Mouse (Mus musculus): ENCODE data around the gene Gli2. TPM values are rescaled to one million over a fixed set of nuclear protein-coding genes. Genes with fewer than 3 reads are reported as not detected.

Gli2 gene
- polyA plus RNA-seq, 2 experiments, result 23.0 to 31.5 TPM

GRCm38 (mm10) chr1:118912929-118913328 lies 140.5 kb downstream of the Gli2 start:
- Histone ChIP-seq H3K9ac (ENCODE audit: low read depth, low read length, severe bottlenecking) (no peak overlapping the region), H3K36me3 (ENCODE audit: control insufficient read depth, insufficient read depth, low read length) (peaks cover 4% of the 10 kb centered on the region), H3K4me2 (replicated peaks; ENCODE audit: low read depth, low read length, severe bottlenecking) (no peak overlapping the region), H3K4me1 (ENCODE audit: control insufficient read depth, insufficient read depth, low read length) (peaks cover 51% of the 10 kb centered on the region), H3K27me3 (ENCODE audit: control insufficient read depth, insufficient read depth, low read length) (no peaks in the 10 kb centered on the region), H3K4me3 (replicated peaks; ENCODE audit: low read length) (no peak overlapping the region), H3K27ac (replicated peaks; ENCODE audit: low read depth, low read length) (no peak overlapping the region), H3K9me3 (ENCODE audit: control insufficient read depth, low read length) (no peaks in the 10 kb centered on the region)
- ATAC-seq (ENCODE audit: low FRiP score, low read depth) (no peak), DNase-seq (ENCODE audit: low spot score) (no peak)
- no peak for TF ChIP-seq POLR2A (IDR thresholded peaks at IDR 0.05; ENCODE audit: borderline replicate concordance, extremely low read depth, insufficient read depth, insufficient read length)
- 45% methylated on average over 6 of the region's 6 CpGs for WGBS

- ATAC-seq (ENCODE audit: low FRiP score, low read depth) (no peak), DNase-seq (ENCODE audit: low spot score) (no peak)
- peaks cover 49% of the 10 kb centered on the region for H3K4me1 ChIP-seq (ENCODE audit: control insufficient read depth, insufficient read depth, low read length)
- WGBS, result 50% methylated on average over 3 of the region's 3 CpGs
- no peaks in the 10 kb centered on the region for H3K27me3 ChIP-seq (ENCODE audit: control insufficient read depth, insufficient read depth, low read length)
- H3K4me3 ChIP-seq (replicated peaks; ENCODE audit: low read length), result no peak overlapping the region
- peaks cover 4% of the 10 kb centered on the region for H3K36me3 ChIP-seq (ENCODE audit: control insufficient read depth, insufficient read depth, low read length)
- no peak overlapping the region for H3K27ac ChIP-seq (replicated peaks; ENCODE audit: low read depth, low read length)
- no peak for TF ChIP-seq POLR2A (IDR thresholded peaks at IDR 0.05; ENCODE audit: borderline replicate concordance, extremely low read depth, insufficient read depth, insufficient read length)
- H3K4me2 ChIP-seq (replicated peaks; ENCODE audit: low read depth, low read length, severe bottlenecking), result no peak overlapping the region
- no peak overlapping the region for H3K9ac ChIP-seq (ENCODE audit: low read depth, low read length, severe bottlenecking)
- no peaks in the 10 kb centered on the region for H3K9me3 ChIP-seq (ENCODE audit: control insufficient read depth, low read length)
Observed at GRCm38 (mm10) chr1:118911427-118911727, 142.0 kb downstream of the Gli2 start.

- peaks cover 48% of the 10 kb centered on the region for H3K4me1 ChIP-seq (ENCODE audit: control insufficient read depth, insufficient read depth, low read length)
- no peak for ATAC-seq (ENCODE audit: low FRiP score, low read depth)
Observed at GRCm38 (mm10) chr1:118910693-118911426, 142.6 kb downstream of the Gli2 start.

GRCm38 (mm10) chr1:118909051-118909450 lies 144.4 kb downstream of the Gli2 start:
- Histone ChIP-seq H3K9ac (ENCODE audit: low read depth, low read length, severe bottlenecking) (no peak overlapping the region), H3K4me2 (replicated peaks; ENCODE audit: low read depth, low read length, severe bottlenecking) (no peak overlapping the region), H3K27ac (replicated peaks; ENCODE audit: low read depth, low read length) (no peak overlapping the region), H3K4me3 (replicated peaks; ENCODE audit: low read length) (no peak overlapping the region), H3K36me3 (ENCODE audit: control insufficient read depth, insufficient read depth, low read length) (no peaks in the 10 kb centered on the region), H3K4me1 (ENCODE audit: control insufficient read depth, insufficient read depth, low read length) (peaks cover 63% of the 10 kb centered on the region), H3K9me3 (ENCODE audit: control insufficient read depth, low read length) (no peaks in the 10 kb centered on the region), H3K27me3 (ENCODE audit: control insufficient read depth, insufficient read depth, low read length) (no peaks in the 10 kb centered on the region)
- ATAC-seq (ENCODE audit: low FRiP score, low read depth) (no peak), DNase-seq (ENCODE audit: low spot score) (no peak)
- TF ChIP-seq POLR2A (IDR thresholded peaks at IDR 0.05; ENCODE audit: borderline replicate concordance, extremely low read depth, insufficient read depth, insufficient read length), result no peak
- 64% methylated on average over 3 of the region's 3 CpGs for WGBS

More at GRCm38 (mm10) chr1:118910693-118911426, 142.6 kb downstream of the Gli2 start:
- H3K4me2 ChIP-seq (replicated peaks; ENCODE audit: low read depth, low read length, severe bottlenecking), result no peak overlapping the region
- H3K27ac ChIP-seq (replicated peaks; ENCODE audit: low read depth, low read length), result no peak overlapping the region
- WGBS, result 31% methylated on average over 13 of the region's 13 CpGs
- no peaks in the 10 kb centered on the region for H3K9me3 ChIP-seq (ENCODE audit: control insufficient read depth, low read length)
- no peak for DNase-seq (ENCODE audit: low spot score)
- TF ChIP-seq POLR2A (IDR thresholded peaks at IDR 0.05; ENCODE audit: borderline replicate concordance, extremely low read depth, insufficient read depth, insufficient read length), result no peak
- no peak overlapping the region for H3K4me3 ChIP-seq (replicated peaks; ENCODE audit: low read length)
- no peak overlapping the region for H3K9ac ChIP-seq (ENCODE audit: low read depth, low read length, severe bottlenecking)
- H3K27me3 ChIP-seq (ENCODE audit: control insufficient read depth, insufficient read depth, low read length), result no peaks in the 10 kb centered on the region
- H3K36me3 ChIP-seq (ENCODE audit: control insufficient read depth, insufficient read depth, low read length), result peaks cover 4% of the 10 kb centered on the region

GRCm38 (mm10) chr1:118907574-118907973 lies 145.8 kb downstream of the Gli2 start:
- TF ChIP-seq POLR2A (IDR thresholded peaks at IDR 0.05; ENCODE audit: borderline replicate concordance, extremely low read depth, insufficient read depth, insufficient read length), result no peak
- H3K4me2 ChIP-seq (replicated peaks; ENCODE audit: low read depth, low read length, severe bottlenecking), result no peak overlapping the region
- H3K36me3 ChIP-seq (ENCODE audit: control insufficient read depth, insufficient read depth, low read length), result no peaks in the 10 kb centered on the region
- ATAC-seq (ENCODE audit: low FRiP score, low read depth) (no peak), DNase-seq (ENCODE audit: low spot score) (no peak)
- no peak overlapping the region for H3K4me3 ChIP-seq (replicated peaks; ENCODE audit: low read length)
- no peak overlapping the region for H3K9ac ChIP-seq (ENCODE audit: low read depth, low read length, severe bottlenecking)
- no peaks in the 10 kb centered on the region for H3K27me3 ChIP-seq (ENCODE audit: control insufficient read depth, insufficient read depth, low read length)
- H3K9me3 ChIP-seq (ENCODE audit: control insufficient read depth, low read length), result no peaks in the 10 kb centered on the region
- 0 out of 2 replicates have a peak overlapping the region, but pooled peaks have one; percentile 33 for H3K27ac ChIP-seq (replicated peaks; ENCODE audit: low read depth, low read length)
- 67% methylated on average over 9 of the region's 9 CpGs for WGBS
- peaks cover 63% of the 10 kb centered on the region for H3K4me1 ChIP-seq (ENCODE audit: control insufficient read depth, insufficient read depth, low read length)
